Mouse (Mus musculus) forebrain, embryonic 16.5 days (tissue): ENCODE measurements around the gene Snrnp27. TPM values are rescaled to one million over a fixed set of nuclear protein-coding genes. Genes with fewer than 3 reads are reported as not detected.

Experiments used
- ATAC-seq: fragments of 200-750 bp; cut with Nextera tagmentation; 2 replicates; pipeline ENCODE4 v1.8.0; 2017; ENCODE audit warnings: mild to moderate bottlenecking, moderate library complexity
- H3K27ac ChIP-seq: fragments of 300-500 bp; sonication (generic); 2 replicates; pipeline ENCODE4 v1.5.1; 2014; ENCODE audit warnings: low read length, control low read depth
- H3K27me3 ChIP-seq: fragments of 300-500 bp; sonication (generic); replicated peaks from 2 replicates; pipeline ENCODE4 v1.6.1; 2014; ENCODE audit warnings: low read length; ENCODE audit not compliant: control insufficient read depth, insufficient read depth
- H3K36me3 ChIP-seq: fragments of 300-500 bp; sonication (generic); 2 replicates; pipeline ENCODE4 v1.6.1; 2014; ENCODE audit not compliant: control insufficient read depth, insufficient read depth
- H3K4me1 ChIP-seq: fragments of 300-500 bp; sonication (generic); replicated peaks from 2 replicates; pipeline ENCODE4 v1.6.1; 2014; ENCODE audit warnings: low read length; ENCODE audit not compliant: control insufficient read depth, insufficient read depth
- H3K4me2 ChIP-seq: fragments of 300-500 bp; sonication (generic); 2 replicates; pipeline ENCODE4 v1.6.1; 2014; ENCODE audit warnings: mild to moderate bottlenecking, low read length, control low read depth
- H3K4me3 ChIP-seq: fragments of 300-500 bp; sonication (generic); replicated peaks from 2 replicates; pipeline ENCODE4 v1.5.1; 2014; ENCODE audit warnings: mild to moderate bottlenecking, low read length, control low read depth
- H3K9ac ChIP-seq: fragments of 300-500 bp; sonication (generic); replicated peaks from 2 replicates; pipeline ENCODE4 v1.6.1; 2014; ENCODE audit warnings: low read depth, low read length, control low read depth
- H3K9me3 ChIP-seq: fragments of 300-500 bp; sonication (generic); 2 replicates; pipeline ENCODE4 v1.6.1; 2016; ENCODE audit warnings: low read length; ENCODE audit not compliant: control insufficient read depth
- WGBS: fragments of 180-500 bp; shearing (Covaris S2); extraction: QIAGEN DNeasy Blood & Tissue Kit; methylation state at CpG from one replicate; pipeline ENCODE4 v1.1.7; 2014; 5-methylcytosine and 5-hydroxymethylcytosine counted together
- polyA plus RNA-seq: library from polyadenylated mRNA; unstranded; fragments of >200 nt; fragmentation: Nextera tagmentation; extraction: Ambion mirVana; gene quantifications from 2 replicates; pipeline ENCODE4 v1.2.1, GENCODE M21; 2015

The Snrnp27 gene
- 103 and 106 TPM in 2 replicates for polyA plus RNA-seq

DNA sequence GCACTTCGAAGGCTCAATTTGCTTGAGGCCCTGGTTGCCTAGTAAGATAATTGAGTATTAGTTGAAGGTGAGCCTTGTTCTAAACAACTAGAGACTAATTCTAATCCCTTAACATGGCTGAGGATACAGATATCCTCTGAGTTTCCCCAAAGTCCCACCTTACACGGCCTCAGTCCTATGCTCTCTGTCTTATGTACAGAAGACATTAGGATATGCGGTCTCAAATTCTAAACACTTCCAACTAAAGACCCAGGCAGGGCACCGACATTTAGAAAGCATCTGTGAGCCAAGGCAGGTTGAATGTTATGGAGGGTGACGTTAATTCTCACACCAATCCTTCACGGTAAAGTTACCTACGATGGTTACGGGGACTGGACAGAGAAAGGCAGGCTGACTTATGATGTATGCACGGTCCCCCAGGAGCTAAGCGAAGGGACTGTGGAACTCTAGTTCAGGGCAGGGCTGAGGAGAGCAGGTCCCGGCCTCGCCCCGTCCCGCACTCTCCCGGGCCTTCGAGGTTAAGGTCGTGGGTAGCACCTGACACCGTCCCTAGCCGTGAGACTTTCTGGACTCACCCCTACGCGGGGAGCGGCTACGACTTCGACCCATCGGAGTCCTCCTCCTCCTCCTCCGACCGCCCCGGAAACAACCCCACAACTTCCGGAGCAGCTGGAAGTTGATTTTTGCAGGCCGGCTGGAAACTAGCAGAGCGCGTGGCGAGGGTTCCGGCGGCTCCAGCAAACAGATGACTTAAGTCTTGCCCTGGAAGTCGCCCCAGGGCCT lies at the start of gene Snrnp27:
Snrnp27 (minus strand) TSS at position 651 of the 783 bp plus-strand sequence.
- peak within 1 kb of the TSS; percentile 89 for H3K9ac ChIP-seq
- peak; percentile 94 for ATAC-seq
- WGBS: 2% methylated on average over 36 of the region's 36 CpGs
- H3K36me3 ChIP-seq: peaks cover 26% of the 10 kb centered on the region
- H3K27ac ChIP-seq: peak within 1 kb of the TSS; percentile 26; the same call in 1 of the 2 replicates
- H3K4me2 ChIP-seq: peak within 1 kb of the TSS; percentile 87
- no peaks in the 10 kb centered on the region for H3K9me3 ChIP-seq
- peak within 1 kb of the TSS; percentile 95 for H3K4me3 ChIP-seq
- H3K27me3 ChIP-seq: no peaks in the 10 kb centered on the region
- peaks cover 12% of the 10 kb centered on the region for H3K4me1 ChIP-seq

DNA sequence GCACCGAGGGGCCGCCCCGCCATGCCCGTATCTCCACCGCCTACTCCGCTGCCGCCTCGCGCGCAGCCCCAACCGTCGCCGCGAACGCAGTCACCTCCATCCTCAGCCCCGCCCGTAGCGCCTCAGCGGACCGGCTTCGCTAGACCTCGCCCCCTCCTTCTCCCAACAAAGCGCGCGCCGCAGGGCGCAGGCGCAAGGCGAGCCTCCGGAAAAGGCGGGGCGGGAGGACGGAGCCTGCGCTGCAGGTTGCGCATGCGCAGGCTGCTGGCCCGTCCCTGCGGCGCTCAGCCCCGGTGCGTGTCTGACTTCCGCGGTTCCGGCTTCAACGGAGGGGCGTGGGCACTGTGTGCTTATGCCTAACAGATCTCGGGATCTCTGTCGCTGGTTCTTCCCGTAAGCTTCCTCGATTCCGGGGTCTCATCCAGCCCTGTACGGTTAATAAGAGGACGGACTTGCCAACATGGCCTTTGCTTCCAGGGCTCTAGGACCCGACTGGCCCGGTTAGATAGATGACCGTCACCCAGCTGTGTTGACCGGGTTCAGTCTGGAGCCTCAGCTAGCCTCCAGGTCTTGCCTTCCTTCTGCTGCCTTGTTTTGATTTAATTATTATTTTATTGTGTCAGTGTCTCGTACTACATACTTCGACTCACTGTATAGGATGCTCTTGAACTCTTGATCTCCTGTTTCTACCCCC lies 49.0 kb upstream of the Snrnp27 start, which contains the start of gene Gmcl1:
Gmcl1 (minus strand) TSS at position 201 of the 694 bp plus-strand sequence.
- peak; percentile 94 for ATAC-seq
- Histone ChIP-seq H3K9ac (peak within 1 kb of the TSS; percentile 95), H3K27ac (peak within 1 kb of the TSS; percentile 87), H3K36me3 (no peaks in the 10 kb centered on the region), H3K27me3 (no peaks in the 10 kb centered on the region), H3K4me3 (peak within 1 kb of the TSS; percentile 99), H3K4me2 (peak within 1 kb of the TSS; percentile 87), H3K4me1 (peaks cover 21% of the 10 kb centered on the region), H3K9me3 (no peaks in the 10 kb centered on the region)
- WGBS: under 1% methylated on average over 59 of the region's 59 CpGs

DNA sequence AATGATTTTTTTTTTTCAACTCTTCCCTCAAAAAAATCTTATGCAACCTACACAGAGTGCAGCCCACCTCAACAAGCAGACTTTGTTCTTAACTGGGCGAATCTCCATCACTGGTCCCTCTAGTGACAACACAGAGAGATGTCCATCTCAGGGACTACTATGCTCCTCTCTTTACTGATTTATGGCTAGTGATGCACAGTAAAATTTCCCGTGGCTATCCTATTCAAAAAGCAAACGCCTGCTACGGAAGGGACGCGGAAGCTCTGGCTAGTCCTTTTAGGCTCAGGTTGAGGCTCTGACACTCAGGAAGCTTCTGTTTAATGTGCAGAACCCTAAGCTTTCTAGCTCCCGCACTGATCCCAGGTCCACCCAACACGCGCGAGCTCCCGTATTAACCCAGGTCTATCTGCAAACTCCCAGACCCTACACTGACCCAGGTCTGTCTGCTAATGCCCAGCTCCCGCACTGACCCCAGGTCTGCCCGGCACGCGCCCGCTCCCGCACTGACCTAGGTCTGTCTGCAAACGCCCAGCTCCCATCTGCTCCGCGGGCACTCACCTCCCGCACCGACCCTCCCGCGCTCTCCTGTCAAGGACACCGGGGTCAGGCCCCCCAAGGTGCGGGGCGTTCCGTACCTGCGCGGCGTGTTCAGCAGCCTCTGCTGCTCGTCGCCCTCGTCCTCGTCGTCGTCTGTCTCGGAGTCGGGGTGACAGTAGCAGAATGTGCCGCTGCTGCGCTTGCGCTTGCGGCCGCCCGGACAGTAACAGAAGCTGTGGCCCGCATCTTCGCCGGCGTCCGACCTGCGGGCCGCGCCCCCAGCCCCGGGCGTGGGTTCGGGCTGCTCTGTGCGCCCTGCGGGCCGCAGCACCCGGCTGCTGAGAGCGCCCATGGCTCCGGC lies 48.2 kb upstream of the Snrnp27 start:
- Histone ChIP-seq H3K36me3 (no peaks in the 10 kb centered on the region), H3K4me1 (peaks cover 21% of the 10 kb centered on the region), H3K9ac (peak overlapping the region; percentile 95), H3K9me3 (no peaks in the 10 kb centered on the region), H3K27me3 (no peaks in the 10 kb centered on the region), H3K4me3 (peak overlapping the region; percentile 99), H3K27ac (peak overlapping the region; percentile 87), H3K4me2 (peak overlapping the region; percentile 87)
- WGBS: under 1% methylated on average over 62 of the region's 62 CpGs
- peak; percentile 29; the same call in 1 of the 2 replicates for ATAC-seq

DNA sequence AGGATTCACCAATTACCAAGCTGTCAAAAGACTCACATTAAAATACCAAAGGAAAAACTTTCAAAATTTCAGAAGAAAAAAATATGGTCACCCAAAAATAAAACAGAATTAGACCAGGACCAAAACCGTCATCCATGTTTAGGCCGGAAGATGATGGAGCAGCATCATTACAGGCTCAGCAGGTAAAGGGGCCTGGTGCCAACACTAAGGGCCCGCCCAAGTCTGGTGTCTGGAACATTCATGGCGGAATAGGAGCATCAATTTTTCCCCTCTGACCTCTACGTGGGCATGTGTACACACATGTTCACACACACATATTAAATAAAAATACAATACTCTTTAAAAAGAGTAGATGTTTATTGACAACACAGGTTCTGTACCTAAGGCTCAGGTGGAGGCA lies 44.4 kb upstream of the Snrnp27 start:
- H3K36me3 ChIP-seq: no peaks in the 10 kb centered on the region
- H3K4me1 ChIP-seq: peaks cover 18% of the 10 kb centered on the region
- no peak overlapping the region for H3K9ac ChIP-seq
- 91% methylated on average over 5 of the region's 5 CpGs for WGBS
- no peaks in the 10 kb centered on the region for H3K27me3 ChIP-seq
- H3K27ac ChIP-seq: no peak overlapping the region
- no peaks in the 10 kb centered on the region for H3K9me3 ChIP-seq
- ATAC-seq: no peak
- H3K4me2 ChIP-seq: no peak overlapping the region
- H3K4me3 ChIP-seq: no peak overlapping the region

DNA sequence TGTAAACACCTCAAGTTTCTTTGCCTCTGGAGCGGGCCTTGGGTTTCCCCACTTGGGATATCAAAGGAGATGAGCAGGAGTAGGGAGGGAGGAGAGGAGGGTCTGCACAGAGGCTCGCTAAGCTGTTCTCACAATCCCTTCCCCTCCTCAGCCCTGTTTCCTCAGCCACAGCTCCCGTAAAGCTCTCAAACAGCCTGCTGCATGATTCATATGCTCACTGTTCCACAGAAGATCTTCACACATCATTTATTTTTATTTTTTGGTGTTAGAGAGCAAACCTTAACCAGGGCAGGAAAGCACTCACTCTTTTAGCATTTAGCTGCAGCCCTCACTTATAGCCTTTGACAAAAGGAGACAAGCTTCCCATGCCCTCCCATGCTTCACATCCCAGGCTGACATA lies 37.7 kb upstream of the Snrnp27 start:
- H3K27ac ChIP-seq: no peak overlapping the region
- no peak overlapping the region for H3K4me3 ChIP-seq
- no peak overlapping the region for H3K4me2 ChIP-seq
- peaks cover 12% of the 10 kb centered on the region for H3K36me3 ChIP-seq
- WGBS: 78% methylated on average over 3 of the region's 3 CpGs
- no peaks in the 10 kb centered on the region for H3K9me3 ChIP-seq
- ATAC-seq: no peak
- H3K27me3 ChIP-seq: no peaks in the 10 kb centered on the region
- H3K9ac ChIP-seq: no peak overlapping the region
- no peaks in the 10 kb centered on the region for H3K4me1 ChIP-seq

DNA sequence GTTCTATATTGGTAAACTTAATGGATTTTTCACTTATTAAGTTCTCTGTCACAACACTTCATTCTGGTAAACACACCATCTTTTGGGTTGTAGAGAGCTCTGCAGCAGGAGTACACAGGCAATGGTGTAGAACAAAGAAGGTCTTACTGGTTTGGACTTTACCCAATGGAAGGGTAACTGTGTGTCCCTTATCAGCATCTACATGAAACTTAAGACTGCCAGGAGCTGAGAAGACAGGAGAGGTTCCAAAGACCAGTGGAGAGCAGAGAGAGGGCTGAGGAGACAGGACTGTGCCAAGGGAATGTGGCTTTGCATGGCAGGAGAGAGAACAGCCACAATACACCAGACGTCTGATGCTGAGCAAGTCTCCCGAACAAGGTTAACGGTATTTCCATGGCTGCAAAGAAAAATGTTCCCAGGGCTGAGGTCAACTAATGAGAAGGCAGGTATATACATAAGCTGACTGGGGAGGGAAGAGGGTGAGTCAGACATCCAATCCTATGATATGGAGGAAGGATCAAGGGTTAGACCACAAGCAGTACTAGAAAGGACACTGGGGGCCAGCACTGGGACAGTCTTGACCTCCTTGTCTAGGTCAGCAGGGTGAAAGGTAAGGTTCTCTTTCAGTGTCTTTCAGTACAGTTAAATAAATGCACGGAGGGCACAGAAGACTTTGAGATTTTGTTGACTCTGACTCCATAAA lies 23.9 kb upstream of the Snrnp27 start:
- Histone ChIP-seq H3K9me3 (no peaks in the 10 kb centered on the region), H3K36me3 (peaks cover 30% of the 10 kb centered on the region), H3K4me1 (no peaks in the 10 kb centered on the region), H3K27ac (no peak overlapping the region), H3K27me3 (no peaks in the 10 kb centered on the region), H3K4me3 (no peak overlapping the region), H3K9ac (no peak overlapping the region), H3K4me2 (no peak overlapping the region)
- 88% methylated on average over 4 of the region's 4 CpGs for WGBS
- ATAC-seq: no peak

DNA sequence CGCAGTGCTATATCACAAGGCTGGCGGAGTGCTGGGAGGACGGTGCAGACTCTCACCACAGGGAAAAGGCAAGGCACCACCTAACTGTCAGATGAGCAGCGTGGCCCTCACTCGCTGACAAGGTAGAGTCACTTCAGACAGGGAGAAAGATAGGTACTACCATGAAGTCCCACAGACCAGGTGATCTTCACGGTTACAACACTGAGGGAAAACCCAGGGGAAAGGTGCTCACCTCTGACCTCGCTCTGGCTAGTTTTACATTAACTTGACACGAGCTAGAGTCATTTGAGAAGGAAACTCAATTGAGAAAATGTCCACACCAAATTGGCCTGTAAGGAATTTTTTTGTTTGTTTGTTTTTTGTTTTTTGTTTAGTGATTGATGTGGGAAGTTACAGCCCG lies 18.3 kb upstream of the Snrnp27 start:
- no peak overlapping the region for H3K27ac ChIP-seq
- H3K4me3 ChIP-seq: no peak overlapping the region
- no peak overlapping the region for H3K4me2 ChIP-seq
- H3K9me3 ChIP-seq: no peaks in the 10 kb centered on the region
- no peaks in the 10 kb centered on the region for H3K27me3 ChIP-seq
- WGBS: 97% methylated on average over 9 of the region's 9 CpGs
- H3K36me3 ChIP-seq: peaks cover 48% of the 10 kb centered on the region
- no peak for ATAC-seq
- no peaks in the 10 kb centered on the region for H3K4me1 ChIP-seq
- no peak overlapping the region for H3K9ac ChIP-seq

DNA sequence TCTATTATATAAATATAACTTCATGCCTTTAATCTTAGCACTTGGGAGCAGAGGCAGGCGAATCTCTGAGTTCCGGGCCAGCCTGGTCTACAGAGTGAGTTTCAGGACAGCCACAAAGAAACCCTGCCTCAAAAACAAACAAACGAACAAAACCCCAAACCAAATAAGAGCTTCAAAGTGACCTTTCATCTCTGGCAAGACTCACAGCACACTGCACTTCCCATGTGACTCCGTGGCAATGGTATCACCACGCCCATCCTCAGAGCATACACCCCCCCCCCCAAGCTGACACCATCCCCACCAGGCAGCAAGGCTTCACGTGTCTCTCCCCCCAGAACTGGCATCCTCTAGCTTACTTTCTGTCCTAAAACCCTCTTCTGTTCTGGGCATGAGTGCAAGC lies 13.6 kb upstream of the Snrnp27 start:
- Histone ChIP-seq H3K4me2 (no peak overlapping the region), H3K27ac (no peak overlapping the region), H3K4me1 (no peaks in the 10 kb centered on the region), H3K9ac (no peak overlapping the region), H3K4me3 (no peak overlapping the region), H3K9me3 (no peaks in the 10 kb centered on the region), H3K27me3 (no peaks in the 10 kb centered on the region), H3K36me3 (peaks cover 43% of the 10 kb centered on the region)
- 83% methylated on average over 6 of the region's 6 CpGs for WGBS
- ATAC-seq: no peak
